In genomic region chr13:11865261-11865660, GRCm38 (mm10) we compare ENCODE assay signal across 29 mouse cellular contexts.
A peak's percentile ranks its signal among the peaks of the same experiment; 100 is the strongest.
DNase-seq lines count a peak whose midpoint lies in the region; ATAC-seq lines count a peak whose summit lies in the region.
"Had no signal": no experiment of that assay in that cellular context is flagged by ENCODE, and none has a peak within 500 bp of the region (broad histone marks: within the 10 kb centered on the region; RNA-seq: fewer than 3 reads in every experiment).

No protein-coding gene starts in this region.

- no peak overlapping the region for H3K27ac ChIP-seq in liver, embryonic 12.5 days
- H3K27ac ChIP-seq: forebrain, embryonic 13.5 days; hindbrain, embryonic 12.5 days; hindbrain, postnatal 0 days; kidney, postnatal 0 days; limb, embryonic 12.5 days; liver, embryonic 13.5 days; macrophage; midbrain, embryonic 13.5 days; neural tube, embryonic 13.5 days; stomach, postnatal 0 days had no signal

- no peaks in the 10 kb centered on the region; the same call in 1 of the 2 replicates for H3K4me1 ChIP-seq in liver, embryonic 12.5 days
- H3K4me1 ChIP-seq: forebrain, embryonic 13.5 days; hindbrain, embryonic 12.5 days; limb, embryonic 12.5 days; liver, embryonic 13.5 days; midbrain, embryonic 13.5 days; neural tube, embryonic 13.5 days had no signal

- ATAC-seq in cerebellum, adult (ENCODE audit: insufficient number of reproducible peaks, low FRiP score, low TSS enrichment), result no peak
- ATAC-seq in liver, embryonic 12.5 days, result no peak
- ATAC-seq: forebrain, embryonic 13.5 days; hindbrain, postnatal 0 days; intestine, embryonic 16.5 days; midbrain, embryonic 13.5 days had no signal

- WGBS in liver, embryonic 12.5 days (ENCODE audit: insufficient replicate concordance), result 56% methylated on average over 3 of the region's 3 CpGs

- no peaks in the 10 kb centered on the region for H3K36me3 ChIP-seq in liver, embryonic 12.5 days
- H3K36me3 ChIP-seq: hindbrain, embryonic 12.5 days; limb, embryonic 12.5 days; liver, embryonic 13.5 days; midbrain, embryonic 13.5 days; neural tube, embryonic 13.5 days had no signal

- H3K4me2 ChIP-seq in liver, embryonic 12.5 days, result no peak overlapping the region
- H3K4me2 ChIP-seq: forebrain, embryonic 13.5 days; hindbrain, embryonic 12.5 days; limb, embryonic 12.5 days; liver, embryonic 13.5 days; midbrain, embryonic 13.5 days; neural tube, embryonic 13.5 days had no signal

- intact Hi-C loops in heart, postnatal 36 days (cut with DNase I), result loop anchor here (10.0 kb wide), 1 partner anchor 240 kb away; the partner anchor contains the start of gene Ryr2

- DNase-seq in cerebellum, postnatal 10 days, result peak; percentile 25 to 26
- DNase-seq in liver (peak; percentile 10), R1 (ENCODE audit: low read depth, low spot score) (peak; percentile 84)
- peak; percentile 31 for DNase-seq in brain, adult 2 months (ENCODE audit: low read depth, low spot score)
- DNase-seq in heart, postnatal 36 days, result no peak
- DNase-seq: B cell, adult 2 months; cerebellum, adult 8-10 months; cerebellum, postnatal 36 days; gastrocnemius, postnatal 10 days; kidney, adult 8-10 months; kidney, postnatal 4 days; liver, embryonic 13.5 days; lung, adult 2 months; lung, postnatal 10 days; right cerebral cortex, postnatal 14 days; thymus, adult 18-20 months; thymus, postnatal 25 days had no signal

- no peaks in the 10 kb centered on the region for H3K9me3 ChIP-seq in liver, embryonic 12.5 days (replicated peaks)
- H3K9me3 ChIP-seq: forebrain, embryonic 13.5 days; hindbrain, embryonic 12.5 days; limb, embryonic 12.5 days; liver, embryonic 13.5 days; midbrain, embryonic 13.5 days; neural tube, embryonic 13.5 days had no signal

- no peaks in the 10 kb centered on the region for H3K27me3 ChIP-seq in liver, embryonic 12.5 days (replicated peaks)
- H3K27me3 ChIP-seq: forebrain, embryonic 13.5 days; hindbrain, embryonic 12.5 days; limb, embryonic 12.5 days; liver, embryonic 13.5 days; midbrain, embryonic 13.5 days; neural tube, embryonic 13.5 days had no signal

- no peak overlapping the region for H3K9ac ChIP-seq in liver, embryonic 12.5 days
- H3K9ac ChIP-seq: forebrain, embryonic 13.5 days; hindbrain, embryonic 12.5 days; limb, embryonic 12.5 days; liver, embryonic 13.5 days; midbrain, embryonic 13.5 days; neural tube, embryonic 13.5 days had no signal

- H3K4me3 ChIP-seq in liver, embryonic 12.5 days, result no peak overlapping the region
- H3K4me3 ChIP-seq: forebrain, embryonic 13.5 days; hindbrain, embryonic 12.5 days; limb, embryonic 12.5 days; liver, embryonic 13.5 days; midbrain, embryonic 13.5 days; neural tube, embryonic 13.5 days had no signal

Comparison
In these comparisons a context has a peak if more than half of its experiments do, and no peak if none do; other contexts are left out.
1. DNase-seq: peak in cerebellum, postnatal 10 days (2 of 2), liver (single experiment), R1 (single experiment) and brain, adult 2 months (single experiment); none in heart, postnatal 36 days (0 of 2).